Mouse (Mus musculus) liver, adult 2 months (tissue): ENCODE data around the gene Ap3m1. TPM values are rescaled to one million over a fixed set of nuclear protein-coding genes. Genes with fewer than 3 reads are reported as not detected.

ENCODE experiments used
- DNase-seq: peaks from one replicate; pipeline ENCODE4 v3.0.0-alpha.2; 2011; ENCODE audit warnings: low read depth, low spot score; ENCODE audit errors: extremely low read depth
- H3K27ac ChIP-seq: fragments of 200-500 bp; replicated peaks from 2 replicates; pipeline ENCODE4 v1.5.1; 2012; ENCODE audit warnings: low read depth, mild to moderate bottlenecking, control low read depth, inconsistent platforms, low read length; ENCODE audit not compliant: insufficient read depth
- H3K27me3 ChIP-seq: fragments of 200-500 bp; 2 replicates; pipeline ENCODE4 v1.6.1; 2012; ENCODE audit warnings: mild to moderate bottlenecking, moderate library complexity, low read length, inconsistent platforms; ENCODE audit not compliant: control insufficient read depth, insufficient read depth
- H3K36me3 ChIP-seq: fragments of 200-500 bp; 2 replicates; pipeline ENCODE4 v1.6.1; 2012; ENCODE audit warnings: low read length, inconsistent platforms; ENCODE audit not compliant: control insufficient read depth, insufficient read depth
- H3K4me1 ChIP-seq: fragments of 200-500 bp; 2 replicates; pipeline ENCODE4 v1.6.1; 2011; ENCODE audit warnings: low read length; ENCODE audit not compliant: control insufficient read depth, insufficient read depth
- H3K4me3 ChIP-seq: fragments of 200-500 bp; 2 replicates; pipeline ENCODE4 v1.5.1; 2011; ENCODE audit warnings: low read depth, mild to moderate bottlenecking, control low read depth, low read length, moderate library complexity; ENCODE audit not compliant: insufficient read depth
- H3K79me2 ChIP-seq: fragments of 200-500 bp; 2 replicates; pipeline ENCODE4 v1.6.1; 2012; ENCODE audit warnings: inconsistent platforms, mild to moderate bottlenecking, low read length, moderate library complexity; ENCODE audit not compliant: control insufficient read depth, insufficient read depth
- H3K9ac ChIP-seq: fragments of 200-500 bp; 2 replicates; pipeline ENCODE4 v1.6.1; 2012; ENCODE audit warnings: low read depth, mild to moderate bottlenecking, control low read depth, inconsistent platforms, low read length
- CTCF ChIP-seq: fragments of 200-500 bp; IDR thresholded peaks from 2 replicates; pipeline ENCODE4 v1.5.1; 2011; ENCODE audit warnings: low read depth, low read length, control low read depth
- POLR2A ChIP-seq: fragments of 200-500 bp; IDR thresholded peaks from 2 replicates; pipeline ENCODE4 v1.6.1; 2011; ENCODE audit warnings: low read length, control low read depth; ENCODE audit not compliant: insufficient read depth; ENCODE audit errors: extremely low read depth
- WGBS: fragments of 180-500 bp; shearing (Covaris S2); methylation state at CpG from one replicate; pipeline ENCODE4 v1.1.7; 2018; 5-methylcytosine and 5-hydroxymethylcytosine counted together
- polyA plus RNA-seq: library from polyadenylated mRNA; depleted of rRNA; stranded (reverse); fragments of >200 nt; gene quantifications from 2 replicates; pipeline ENCODE4 v1.2.3, GENCODE M21; 2012
- total RNA-seq: library from RNA; depleted of rRNA; stranded (reverse); fragments of >200 nt; gene quantifications from 2 replicates; pipeline ENCODE4 v1.2.3, GENCODE M21; 2014

The Ap3m1 gene
- total and polyA plus RNA-seq, 2 experiments, result 44.8 to 126 TPM

DNA sequence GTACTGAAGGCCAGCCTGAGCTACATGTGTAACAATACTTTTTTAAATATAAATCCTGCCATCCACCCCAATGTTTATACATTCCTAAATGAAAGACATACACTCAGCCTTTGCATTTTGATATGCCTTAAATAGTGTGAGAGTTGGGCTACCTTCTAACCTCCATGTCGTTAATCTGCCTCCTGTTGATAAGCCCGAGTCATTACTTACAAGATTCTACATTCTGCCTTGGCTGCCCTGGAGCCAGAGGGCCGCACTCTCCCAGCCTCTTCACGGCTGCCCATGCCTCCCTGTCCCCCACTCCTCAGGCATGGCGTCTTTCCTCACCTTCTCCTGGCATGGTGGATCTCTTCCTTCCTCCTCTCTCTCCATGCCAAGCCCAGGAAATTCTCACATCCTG, 55.9 kb downstream of the Ap3m1 start:
- H3K4me3 ChIP-seq, result no peak overlapping the region
- no peak overlapping the region for H3K27ac ChIP-seq
- TF ChIP-seq CTCF, result no peak
- TF ChIP-seq POLR2A, result no peak
- DNase-seq, result no peak
- no peaks in the 10 kb centered on the region for H3K27me3 ChIP-seq
- H3K4me1 ChIP-seq, result peaks cover 13% of the 10 kb centered on the region; the same call in 1 of the 2 replicates
- 79% methylated on average over 5 of the region's 5 CpGs for WGBS
- no peak overlapping the region for H3K9ac ChIP-seq
- no peaks in the 10 kb centered on the region for H3K79me2 ChIP-seq
- peaks cover 9% of the 10 kb centered on the region for H3K36me3 ChIP-seq

DNA sequence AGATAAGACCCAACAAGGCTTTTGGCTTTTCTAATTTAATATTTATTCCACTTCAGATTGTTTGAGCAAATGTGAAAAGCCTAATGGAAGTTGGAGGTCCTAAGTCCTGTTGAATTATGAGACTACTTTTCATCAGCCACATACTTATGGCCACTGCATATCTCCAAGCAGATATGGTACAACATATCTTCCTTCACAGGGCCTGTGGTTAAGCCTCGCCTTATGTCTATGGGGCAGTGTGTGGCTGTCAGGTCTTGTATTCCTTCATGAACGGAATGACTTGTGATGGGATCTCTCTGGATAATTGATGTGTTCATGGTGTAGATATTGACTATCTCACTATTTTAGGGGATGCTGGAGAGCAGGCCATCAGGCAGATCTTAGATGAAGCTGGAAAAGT, 56.8 kb downstream of the Ap3m1 start:
- no peak for TF ChIP-seq POLR2A
- TF ChIP-seq CTCF, result no peak
- Histone ChIP-seq H3K79me2 (no peaks in the 10 kb centered on the region), H3K27me3 (no peaks in the 10 kb centered on the region), H3K4me3 (no peak overlapping the region), H3K36me3 (peaks cover 7% of the 10 kb centered on the region), H3K9ac (no peak overlapping the region), H3K4me1 (peaks cover 13% of the 10 kb centered on the region; the same call in 1 of the 2 replicates), H3K27ac (no peak overlapping the region)
- no peak for DNase-seq
- WGBS, result 99% methylated on average over 2 of the region's 2 CpGs

DNA sequence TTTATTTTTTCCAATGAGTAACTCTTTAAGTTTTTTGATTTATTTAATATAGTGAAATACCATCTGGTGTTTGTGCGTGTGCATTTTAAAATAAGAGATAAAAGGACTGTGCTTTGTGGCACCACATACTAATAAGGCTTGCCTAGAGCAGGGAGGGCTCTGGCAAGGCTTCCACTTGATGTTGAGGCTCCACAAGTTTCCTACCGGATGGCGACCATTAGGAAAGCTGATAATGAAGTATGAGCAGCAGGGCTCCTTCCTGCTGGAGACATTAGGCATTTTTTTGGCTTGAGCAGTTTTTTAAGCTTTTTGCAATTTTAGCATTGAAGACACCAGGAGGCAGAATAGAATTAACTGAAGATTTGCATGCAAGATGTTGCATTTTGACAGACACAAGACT, 57.8 kb downstream of the Ap3m1 start:
- Histone ChIP-seq H3K79me2 (no peaks in the 10 kb centered on the region), H3K9ac (no peak overlapping the region), H3K36me3 (peaks cover 9% of the 10 kb centered on the region), H3K4me3 (no peak overlapping the region), H3K27ac (peak overlapping the region; percentile 68), H3K4me1 (peaks cover 9% of the 10 kb centered on the region; the same call in 1 of the 2 replicates), H3K27me3 (no peaks in the 10 kb centered on the region)
- no peak for DNase-seq
- no peak for TF ChIP-seq POLR2A
- TF ChIP-seq CTCF, result no peak
- WGBS, result 75% methylated on average over 3 of the region's 3 CpGs

DNA sequence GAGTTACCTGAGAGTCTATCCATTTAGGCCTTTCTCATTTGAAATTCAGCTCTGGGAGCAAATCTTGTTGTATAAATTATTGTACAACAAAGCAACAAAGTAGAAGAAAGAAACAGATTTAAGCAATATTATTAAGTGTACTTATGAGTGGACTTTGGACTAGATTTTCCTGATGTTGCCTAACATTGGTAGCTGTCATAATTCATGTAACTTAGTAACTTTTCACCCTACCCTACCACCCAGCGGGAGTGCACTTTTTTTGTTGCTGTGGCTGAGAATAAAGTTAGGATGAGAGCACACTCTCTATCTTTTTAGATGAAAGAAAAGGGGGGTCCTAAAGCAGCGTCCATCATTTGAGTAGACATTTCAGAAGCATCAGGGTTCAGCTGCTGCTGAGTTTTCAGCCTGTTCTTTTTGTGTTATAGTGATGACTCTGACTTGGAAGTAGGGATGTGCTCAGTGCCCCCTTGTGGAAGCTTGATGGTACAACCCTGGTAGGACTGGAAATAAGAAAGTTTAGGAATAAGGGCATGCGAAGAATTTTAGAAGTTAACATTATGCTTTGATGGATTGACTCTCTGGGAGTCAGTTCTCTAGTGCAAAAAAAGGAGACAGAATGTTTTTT, 59.1 kb downstream of the Ap3m1 start:
- WGBS, result 24% methylated on average over 3 of the region's 3 CpGs
- peaks cover 8% of the 10 kb centered on the region; the same call in 1 of the 2 replicates for H3K4me1 ChIP-seq

DNA sequence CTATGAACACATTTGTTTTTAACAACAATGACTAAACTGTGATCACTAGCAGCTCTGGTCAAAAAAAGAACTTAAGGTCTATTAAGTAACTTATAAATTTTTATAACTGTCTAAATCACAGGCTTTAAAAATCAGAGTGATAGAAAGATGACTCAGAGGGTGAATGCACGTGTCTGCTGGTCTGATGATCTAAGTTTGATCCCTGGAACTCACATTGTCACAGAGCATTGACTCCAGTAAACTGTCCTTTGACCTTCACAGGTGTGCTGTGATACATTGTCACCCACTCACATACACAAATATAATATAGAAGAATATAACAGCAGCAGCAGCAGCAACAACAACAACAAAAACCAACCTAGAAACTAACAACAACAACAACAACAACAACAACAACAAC, 60.8 kb downstream of the Ap3m1 start:
- H3K27ac ChIP-seq, result peak overlapping the region; percentile 20
- no peak overlapping the region for H3K4me3 ChIP-seq
- no peak overlapping the region for H3K9ac ChIP-seq
- H3K4me1 ChIP-seq, result peaks cover 8% of the 10 kb centered on the region; the same call in 1 of the 2 replicates
- H3K27me3 ChIP-seq, result no peaks in the 10 kb centered on the region
- H3K36me3 ChIP-seq, result peaks cover 18% of the 10 kb centered on the region
- peak; percentile 73 for DNase-seq
- no peak for TF ChIP-seq CTCF
- TF ChIP-seq POLR2A, result no peak
- no peaks in the 10 kb centered on the region; the same call in 1 of the 2 replicates for H3K79me2 ChIP-seq
- 30% methylated on average over 1 of the region's 1 CpGs for WGBS

More for the DNA sequence above, 59.1 kb downstream of the Ap3m1 start:
- H3K36me3 ChIP-seq, result peaks cover 10% of the 10 kb centered on the region
- peak; percentile 90 for DNase-seq
- H3K79me2 ChIP-seq, result no peaks in the 10 kb centered on the region; the same call in 1 of the 2 replicates
- peak overlapping the region; percentile 31; the same call in 1 of the 2 replicates for H3K4me3 ChIP-seq
- TF ChIP-seq POLR2A (no peak), CTCF (peak; percentile 26)
- H3K27me3 ChIP-seq, result no peaks in the 10 kb centered on the region
- H3K9ac ChIP-seq, result 0 out of 2 replicates have a peak overlapping the region, but pooled peaks have one; percentile 41
- peak overlapping the region; percentile 74 for H3K27ac ChIP-seq

DNA sequence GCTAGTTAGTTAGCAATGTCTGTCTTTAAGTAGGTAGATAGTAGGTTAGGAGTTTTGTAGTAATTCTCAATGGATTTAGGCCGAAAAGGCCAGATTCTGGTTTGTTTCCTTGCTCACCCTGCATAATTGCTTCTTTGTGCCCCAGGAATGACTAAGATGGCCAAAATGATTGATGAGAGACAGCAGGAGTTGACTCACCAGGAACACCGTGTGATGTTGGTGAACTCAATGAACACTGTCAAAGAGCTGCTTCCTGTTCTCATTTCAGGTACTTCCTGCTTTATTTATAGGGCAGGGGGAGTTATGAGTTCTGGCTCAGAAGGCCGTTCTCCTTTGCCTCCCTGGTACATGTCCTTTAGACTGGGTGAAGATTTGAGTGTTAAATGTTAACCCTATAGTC, 66.8 kb downstream of the Ap3m1 start:
- Histone ChIP-seq H3K4me3 (no peak overlapping the region), H3K27me3 (no peaks in the 10 kb centered on the region), H3K4me1 (peaks cover 12% of the 10 kb centered on the region), H3K36me3 (peaks cover 29% of the 10 kb centered on the region), H3K79me2 (peaks cover 7% of the 10 kb centered on the region; the same call in 1 of the 2 replicates), H3K9ac (no peak overlapping the region), H3K27ac (no peak overlapping the region)
- no peak for DNase-seq
- TF ChIP-seq CTCF (no peak), POLR2A (no peak)
- 66% methylated on average over 3 of the region's 3 CpGs for WGBS
